9 mouse cellular contexts compared by ENCODE assay signal in the genomic region with DNA sequence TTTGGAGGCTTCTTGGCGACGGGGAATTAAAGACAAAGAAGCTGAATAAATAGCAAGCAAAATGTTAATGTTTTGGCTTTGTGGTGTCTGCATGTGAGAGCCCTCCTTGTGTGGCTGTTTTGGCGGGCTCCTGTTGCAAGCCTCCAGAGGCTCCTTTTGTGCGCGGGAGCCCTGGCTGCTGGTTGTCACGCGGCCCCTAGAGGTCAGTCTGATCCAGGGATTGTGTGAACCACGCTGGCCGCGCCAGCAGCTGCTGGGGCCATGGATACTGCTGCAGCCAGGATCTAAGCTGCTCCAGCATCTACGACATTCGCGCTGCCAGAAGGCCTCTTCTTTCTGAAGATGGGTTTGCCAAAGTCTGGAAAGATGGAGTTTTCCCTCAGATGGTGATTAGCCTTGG.
DNase-seq lines count a peak whose midpoint lies in the region; TF ChIP-seq lines count a peak whose summit lies in the region.
"Had no signal": no experiment of that assay in that cellular context is flagged by ENCODE, and none has a peak within 500 bp of the region (broad histone marks: within the 10 kb centered on the region; RNA-seq: fewer than 3 reads in every experiment).

No protein-coding gene starts in this region.

- DNase-seq in adrenal gland, postnatal 25 days = peak; percentile 4
- no peak for DNase-seq in adrenal gland, postnatal 4 days (ENCODE audit: low spot score in 2 of 2)
- DNase-seq in lung, postnatal 10 days = peak; percentile 2
- DNase-seq in lung, postnatal 25 days (ENCODE audit: low spot score) = no peak
- peak; percentile 33 for DNase-seq in gastrocnemius, adult 2 months
- peak; percentile 34 to 61 for DNase-seq in left cerebral cortex, postnatal 10 days (ENCODE audit: extremely low spot score in 1 of 2, low spot score in 2 of 2)
- peak; percentile 60 for DNase-seq in right cerebral cortex, postnatal 25 days
- no peak for DNase-seq in thymus, adult 18-20 months

- H3K27ac ChIP-seq in gastrocnemius, adult 2 months = no peak overlapping the region

- intact Hi-C loops in gastrocnemius, adult 2 months (cut with DNase I) = no loop called here
- intact Hi-C loops in left cerebral cortex, postnatal 10 days (cut with DNase I) = no loop called here

- TF ChIP-seq CTCF in gastrocnemius, adult 2 months (IDR thresholded peaks at IDR 0.05) = peak; percentile 43

- no peak overlapping the region for H3K4me3 ChIP-seq in gastrocnemius, adult 2 months
- H3K4me3 ChIP-seq: myocyte had no signal

Comparison
In these comparisons a context has a peak if more than half of its experiments do, and no peak if none do; other contexts are left out.
1. DNase-seq: peak in adrenal gland, postnatal 25 days (single experiment), lung, postnatal 10 days (single experiment), gastrocnemius, adult 2 months (single experiment), left cerebral cortex, postnatal 10 days (2 of 2) and right cerebral cortex, postnatal 25 days (single experiment); none in adrenal gland, postnatal 4 days (0 of 2), lung, postnatal 25 days (single experiment) and thymus, adult 18-20 months (0 of 2).